Mouse (Mus musculus): ENCODE measurements around the gene Flrt1. TPM values are rescaled to one million over a fixed set of nuclear protein-coding genes. Genes with fewer than 3 reads are reported as not detected.

Flrt1 gene
- polyA plus RNA-seq, 1 experiment from 2014 or later: 3.5 TPM

DNA sequence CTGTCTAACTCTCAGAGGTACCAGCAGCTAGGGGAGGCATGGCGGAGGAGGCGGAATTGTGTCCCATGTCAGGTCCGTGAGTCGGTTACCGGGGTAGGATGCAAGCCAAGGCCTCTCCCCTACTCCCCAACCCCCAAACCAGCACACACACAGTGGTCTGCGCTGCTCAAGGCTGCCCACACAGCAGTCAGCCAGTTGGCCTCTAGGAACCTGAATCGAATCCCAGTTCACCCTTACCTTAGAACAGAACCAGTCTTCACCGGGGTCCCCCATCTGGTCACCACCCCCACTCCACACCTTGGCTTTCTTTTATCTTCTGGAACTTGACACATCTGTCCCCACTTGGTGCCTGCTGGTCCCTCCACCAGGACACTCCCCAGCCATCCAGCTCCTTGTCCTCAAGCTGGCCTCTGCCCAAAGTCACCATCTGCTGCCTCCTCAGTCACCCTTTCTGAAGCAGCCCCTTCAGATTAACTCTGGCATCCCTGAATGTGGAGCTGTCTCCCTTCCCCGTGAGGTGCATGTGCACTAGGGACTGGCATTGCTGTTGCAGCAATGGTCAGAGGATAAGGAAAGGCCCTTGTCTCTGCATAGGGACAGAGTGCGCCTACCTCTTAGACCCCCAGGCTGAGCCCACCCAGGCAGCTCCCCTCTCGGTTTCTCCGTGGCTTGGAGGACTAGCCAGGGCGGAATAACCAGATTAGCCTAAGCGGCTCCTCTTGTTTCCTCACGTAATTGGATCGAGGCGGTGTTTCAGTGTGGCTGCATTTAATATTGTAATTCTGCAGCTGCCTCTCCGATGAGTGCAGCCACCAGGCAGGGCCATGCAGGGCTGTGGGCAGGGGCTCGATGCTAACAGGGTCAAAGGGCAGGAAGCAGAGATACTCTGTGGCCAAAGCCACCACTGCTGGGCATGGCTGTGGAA is 23.3 kb upstream of the Flrt1 start:
- H3K27ac ChIP-seq: no peak overlapping the region
- no peak for ATAC-seq (ENCODE audit: insufficient read depth, low FRiP score, low read depth)
- H3K9me3 ChIP-seq: no peaks in the 10 kb centered on the region
- no peak overlapping the region for H3K4me3 ChIP-seq (replicated peaks)
- H3K36me3 ChIP-seq: no peaks in the 10 kb centered on the region
- H3K9ac ChIP-seq: no peak overlapping the region
- no peak overlapping the region for H3K4me2 ChIP-seq
- 0 out of 2 replicates have a peak, but pooled peaks cover 2% of the 10 kb centered on the region for H3K27me3 ChIP-seq (replicated peaks)
- peaks cover 2% of the 10 kb centered on the region for H3K4me1 ChIP-seq
- 67% methylated on average over 19 of the region's 19 CpGs for WGBS

DNA sequence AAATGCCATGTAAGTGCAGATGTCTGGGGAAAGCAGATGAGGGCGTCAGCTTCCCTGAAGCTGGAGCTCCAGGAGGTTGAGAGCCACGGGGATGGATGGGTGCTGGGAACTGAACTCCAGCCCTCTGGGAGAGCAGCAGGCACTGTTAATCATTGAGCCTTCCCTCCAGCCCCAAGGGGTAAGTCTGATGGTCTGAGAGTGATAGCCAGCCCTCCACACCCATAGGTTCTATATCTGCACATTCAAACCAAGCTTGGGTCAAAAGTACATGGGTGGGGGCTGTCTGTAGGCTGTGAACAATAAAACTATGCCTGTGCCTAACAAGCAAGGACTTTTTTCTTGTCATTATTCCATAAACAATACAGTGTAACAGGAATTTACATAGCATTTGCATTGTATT is 21.4 kb upstream of the Flrt1 start:
- Histone ChIP-seq H3K27ac (no peak overlapping the region), H3K36me3 (no peaks in the 10 kb centered on the region), H3K27me3 (replicated peaks) (0 out of 2 replicates have a peak, but pooled peaks cover 2% of the 10 kb centered on the region), H3K4me1 (peaks cover 10% of the 10 kb centered on the region), H3K9ac (no peak overlapping the region), H3K9me3 (no peaks in the 10 kb centered on the region), H3K4me2 (no peak overlapping the region), H3K4me3 (replicated peaks) (no peak overlapping the region)
- ATAC-seq (ENCODE audit: insufficient read depth, low FRiP score, low read depth): no peak
- WGBS: 46% methylated on average over 2 of the region's 2 CpGs

DNA sequence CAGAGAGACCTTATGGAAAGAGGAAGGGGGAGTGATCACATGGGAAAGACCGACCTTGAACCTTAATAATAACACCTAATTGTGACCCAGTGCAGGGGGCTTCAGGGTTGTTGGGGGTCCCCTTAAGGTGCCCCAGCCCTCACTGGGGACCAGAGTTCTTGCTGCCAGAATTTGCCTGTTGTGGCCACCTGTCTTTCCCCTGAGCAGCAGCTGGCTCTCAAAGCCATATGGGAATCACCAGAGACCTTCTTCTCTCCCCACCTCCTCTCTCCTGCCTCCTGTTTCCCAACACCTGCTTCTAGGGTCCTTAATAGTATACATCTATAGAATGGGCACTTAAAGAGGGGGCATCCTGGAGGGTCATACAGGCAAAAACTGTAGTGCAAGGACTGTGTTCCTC is 20.7 kb upstream of the Flrt1 start:
- Histone ChIP-seq H3K4me3 (replicated peaks) (no peak overlapping the region), H3K36me3 (no peaks in the 10 kb centered on the region), H3K9me3 (no peaks in the 10 kb centered on the region), H3K4me2 (no peak overlapping the region), H3K27ac (no peak overlapping the region), H3K9ac (no peak overlapping the region), H3K27me3 (replicated peaks) (0 out of 2 replicates have a peak, but pooled peaks cover 2% of the 10 kb centered on the region), H3K4me1 (peaks cover 14% of the 10 kb centered on the region)
- WGBS: 65% methylated on average over 1 of the region's 1 CpGs
- ATAC-seq (ENCODE audit: insufficient read depth, low FRiP score, low read depth): no peak

DNA sequence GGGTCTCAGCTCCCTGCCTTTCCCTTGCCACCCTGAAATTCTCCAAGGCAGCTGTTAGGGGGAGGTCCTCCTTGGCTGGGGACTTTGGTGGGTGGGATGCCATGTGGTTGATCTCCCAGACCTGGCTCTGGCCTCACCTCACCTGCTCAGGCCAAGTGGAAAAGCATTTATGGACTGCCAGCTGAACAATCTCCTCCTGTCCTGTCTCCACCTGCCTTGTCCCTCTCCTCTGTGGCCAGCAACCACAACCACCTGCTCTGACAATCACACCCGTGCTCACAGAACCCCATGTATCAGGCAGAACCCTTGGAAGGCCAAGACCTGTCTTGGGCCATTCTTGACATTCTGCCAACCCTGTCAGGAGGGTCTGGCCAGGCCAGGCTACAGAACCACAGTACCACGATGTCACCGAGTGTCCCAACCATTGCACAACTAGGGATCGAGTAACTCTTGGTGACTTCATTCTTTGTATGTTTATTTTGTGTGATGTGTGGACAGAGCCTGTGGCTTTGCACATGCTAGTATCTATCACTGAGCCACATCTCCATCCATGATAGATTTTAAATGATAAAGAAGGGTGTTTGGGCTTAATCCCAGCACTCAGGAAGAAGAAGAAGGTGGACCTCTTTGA is 20.1 kb upstream of the Flrt1 start:
- no peak overlapping the region for H3K4me2 ChIP-seq
- no peaks in the 10 kb centered on the region for H3K9me3 ChIP-seq
- 0 out of 2 replicates have a peak, but pooled peaks cover 2% of the 10 kb centered on the region for H3K27me3 ChIP-seq (replicated peaks)
- H3K9ac ChIP-seq: no peak overlapping the region
- WGBS: 71% methylated on average over 4 of the region's 4 CpGs
- ATAC-seq (ENCODE audit: insufficient read depth, low FRiP score, low read depth): no peak
- no peak overlapping the region for H3K4me3 ChIP-seq (replicated peaks)
- H3K27ac ChIP-seq: no peak overlapping the region
- no peaks in the 10 kb centered on the region for H3K36me3 ChIP-seq
- H3K4me1 ChIP-seq: peaks cover 14% of the 10 kb centered on the region

DNA sequence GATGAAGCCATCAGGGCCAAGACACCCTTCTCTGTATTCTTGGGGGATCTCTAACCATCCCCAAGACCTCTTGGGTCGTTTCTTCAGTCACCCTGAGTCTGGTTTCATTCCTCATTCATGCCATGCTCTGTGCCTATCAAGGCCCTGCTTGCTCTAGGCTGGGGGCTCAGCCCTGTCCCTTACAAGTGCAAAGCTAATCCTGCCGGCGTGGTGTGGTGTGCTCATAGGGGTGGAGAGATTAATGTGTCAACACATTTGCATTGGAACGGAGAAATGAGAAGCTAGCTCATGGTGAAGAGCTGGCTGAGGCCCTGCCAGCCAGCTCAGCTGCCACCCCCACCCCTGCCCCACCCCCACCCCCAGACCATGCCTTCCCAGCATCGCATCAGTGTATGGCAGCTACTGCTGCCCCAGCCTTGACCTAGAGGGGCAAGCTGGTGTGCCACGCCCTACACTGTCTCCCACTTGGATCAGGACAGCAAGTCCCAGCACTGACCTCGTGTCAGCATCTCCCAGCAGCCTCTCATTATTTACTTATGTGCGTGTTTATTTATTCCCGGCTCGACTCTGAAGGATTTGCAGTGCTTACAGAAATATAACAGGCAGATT is 17.3 kb upstream of the Flrt1 start:
- no peak overlapping the region for H3K9ac ChIP-seq
- peak overlapping the region; percentile 26; the same call in 1 of the 2 replicates for H3K27ac ChIP-seq
- H3K9me3 ChIP-seq: no peaks in the 10 kb centered on the region
- H3K4me1 ChIP-seq: peaks cover 14% of the 10 kb centered on the region
- no peaks in the 10 kb centered on the region for H3K36me3 ChIP-seq
- H3K4me2 ChIP-seq: 0 out of 2 replicates have a peak overlapping the region, but pooled peaks have one; percentile 3
- 21% methylated on average over 10 of the region's 10 CpGs for WGBS
- no peak for ATAC-seq (ENCODE audit: insufficient read depth, low FRiP score, low read depth)
- H3K27me3 ChIP-seq (replicated peaks): 0 out of 2 replicates have a peak, but pooled peaks cover 2% of the 10 kb centered on the region
- no peak overlapping the region for H3K4me3 ChIP-seq (replicated peaks)

DNA sequence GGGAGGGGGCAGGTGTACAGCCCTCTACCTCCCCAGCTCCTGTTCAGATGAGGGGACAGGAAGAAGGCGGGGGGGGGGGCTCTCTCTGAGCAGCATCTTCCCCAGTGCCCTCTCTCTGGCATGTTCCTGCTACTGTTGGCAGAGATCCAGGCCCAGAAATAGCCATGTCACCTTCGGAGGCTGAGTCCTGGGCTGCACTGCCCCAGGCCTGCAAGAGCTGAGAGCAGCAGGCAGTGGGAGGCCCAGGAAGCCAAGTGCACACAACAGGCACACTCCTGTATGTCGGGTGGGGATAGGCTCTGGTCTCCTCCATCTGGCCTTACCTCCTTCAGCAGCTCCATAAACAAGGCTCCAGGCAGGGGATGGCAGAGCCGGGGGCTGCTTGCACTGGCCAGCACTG is 16.7 kb upstream of the Flrt1 start:
- ATAC-seq (ENCODE audit: insufficient read depth, low FRiP score, low read depth): peak; percentile 25; the same call in 1 of the 2 replicates
- Histone ChIP-seq H3K4me2 (0 out of 2 replicates have a peak overlapping the region, but pooled peaks have one; percentile 3), H3K4me1 (peaks cover 18% of the 10 kb centered on the region), H3K36me3 (no peaks in the 10 kb centered on the region), H3K27me3 (replicated peaks) (0 out of 2 replicates have a peak, but pooled peaks cover 2% of the 10 kb centered on the region), H3K27ac (peak overlapping the region; percentile 26; the same call in 1 of the 2 replicates), H3K9ac (no peak overlapping the region), H3K9me3 (no peaks in the 10 kb centered on the region), H3K4me3 (replicated peaks) (no peak overlapping the region)
- 46% methylated on average over 4 of the region's 4 CpGs for WGBS

DNA sequence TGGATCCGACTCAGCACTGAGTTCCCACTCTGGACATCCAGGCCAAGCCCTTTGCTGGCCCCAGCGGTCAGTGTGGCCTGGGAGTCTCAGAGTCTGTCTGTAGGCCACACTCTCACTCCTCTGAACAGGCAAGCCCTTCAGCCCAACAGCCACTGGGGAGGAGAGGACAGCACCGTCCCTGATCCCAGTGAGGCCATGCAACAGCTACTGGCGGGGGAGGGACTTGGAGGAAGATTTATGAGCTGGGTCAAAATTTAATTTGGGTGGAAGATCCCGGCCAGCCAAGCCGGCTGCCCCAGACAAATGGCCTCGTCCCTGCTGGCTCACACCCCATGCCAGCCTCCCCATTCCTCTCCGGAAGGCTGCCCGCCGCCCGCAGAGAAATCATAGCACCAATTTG is 15.7 kb upstream of the Flrt1 start:
- H3K9me3 ChIP-seq: no peaks in the 10 kb centered on the region
- H3K4me1 ChIP-seq: peaks cover 18% of the 10 kb centered on the region
- no peak overlapping the region for H3K4me3 ChIP-seq (replicated peaks)
- H3K27ac ChIP-seq: no peak overlapping the region
- H3K9ac ChIP-seq: no peak overlapping the region
- 53% methylated on average over 11 of the region's 11 CpGs for WGBS
- 0 out of 2 replicates have a peak, but pooled peaks cover 2% of the 10 kb centered on the region for H3K27me3 ChIP-seq (replicated peaks)
- no peak overlapping the region for H3K4me2 ChIP-seq
- 0 out of 2 replicates have a peak, but pooled peaks have one; percentile 12 for ATAC-seq (ENCODE audit: insufficient read depth, low FRiP score, low read depth)
- no peaks in the 10 kb centered on the region for H3K36me3 ChIP-seq

DNA sequence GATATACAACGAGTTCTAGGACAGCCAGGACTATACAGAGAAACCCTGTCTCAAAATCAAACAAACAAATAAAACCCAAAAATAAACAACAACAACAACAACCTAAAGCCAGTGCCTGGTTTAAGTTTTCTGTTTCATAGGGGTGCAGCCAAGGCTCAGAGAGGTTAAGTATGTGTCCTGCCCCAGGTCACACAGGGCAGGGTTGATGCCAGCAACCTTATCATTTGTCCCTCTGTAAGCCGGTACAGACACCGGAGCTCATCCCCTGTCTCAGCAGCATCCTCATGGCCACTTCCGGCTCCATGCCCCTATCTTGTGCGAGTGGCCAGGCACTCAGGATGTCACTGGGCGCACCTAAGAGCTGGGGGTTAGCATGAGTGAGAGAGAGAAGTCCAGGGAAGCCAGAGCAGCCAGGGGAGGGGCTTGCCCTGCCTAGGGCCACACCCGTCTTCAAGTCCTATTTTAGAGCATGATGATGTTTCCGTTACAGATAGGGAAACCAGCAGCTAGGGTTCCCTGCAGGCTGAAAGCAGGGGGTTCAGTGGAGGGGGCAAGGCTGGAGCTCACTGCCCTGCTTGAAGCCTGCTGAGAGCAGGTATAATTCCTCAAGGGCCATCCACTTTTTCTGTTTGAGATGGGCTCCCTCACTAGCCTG is 12.3 kb upstream of the Flrt1 start:
- peaks cover 20% of the 10 kb centered on the region for H3K4me1 ChIP-seq
- H3K4me2 ChIP-seq: no peak overlapping the region
- ATAC-seq (ENCODE audit: insufficient read depth, low FRiP score, low read depth): no peak
- H3K36me3 ChIP-seq: no peaks in the 10 kb centered on the region
- H3K4me3 ChIP-seq (replicated peaks): no peak overlapping the region
- 64% methylated on average over 8 of the region's 8 CpGs for WGBS
- H3K9me3 ChIP-seq: no peaks in the 10 kb centered on the region
- H3K27ac ChIP-seq: no peak overlapping the region
- H3K27me3 ChIP-seq (replicated peaks): no peaks in the 10 kb centered on the region
- H3K9ac ChIP-seq: no peak overlapping the region

DNA sequence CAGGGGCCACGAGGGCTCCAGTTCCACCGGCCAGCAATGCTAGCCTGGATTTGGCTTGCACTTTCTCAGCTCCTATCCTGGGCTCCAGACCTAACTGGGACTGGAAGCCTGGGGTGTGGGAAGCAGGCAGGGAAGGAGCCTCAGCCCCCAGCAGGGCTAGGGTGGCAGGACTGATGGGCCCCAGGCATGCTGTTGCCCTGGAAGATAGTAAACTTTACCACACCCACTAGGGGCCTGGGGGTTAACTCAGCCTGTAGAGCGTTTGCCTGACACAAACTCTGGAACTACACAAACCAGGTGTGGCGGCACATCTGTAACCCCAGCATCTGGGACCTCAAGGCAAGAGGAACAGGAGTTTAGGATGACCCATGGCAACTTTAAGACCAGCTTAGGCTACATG is 11.6 kb upstream of the Flrt1 start:
- Histone ChIP-seq H3K4me1 (peaks cover 14% of the 10 kb centered on the region; the same call in 1 of the 2 replicates), H3K27ac (no peak overlapping the region), H3K4me3 (replicated peaks) (no peak overlapping the region), H3K9ac (no peak overlapping the region), H3K27me3 (replicated peaks) (no peaks in the 10 kb centered on the region), H3K4me2 (no peak overlapping the region), H3K36me3 (no peaks in the 10 kb centered on the region), H3K9me3 (no peaks in the 10 kb centered on the region)
- ATAC-seq (ENCODE audit: insufficient read depth, low FRiP score, low read depth): 0 out of 2 replicates have a peak, but pooled peaks have one; percentile 38
- WGBS: 46% methylated on average over 4 of the region's 4 CpGs

DNA sequence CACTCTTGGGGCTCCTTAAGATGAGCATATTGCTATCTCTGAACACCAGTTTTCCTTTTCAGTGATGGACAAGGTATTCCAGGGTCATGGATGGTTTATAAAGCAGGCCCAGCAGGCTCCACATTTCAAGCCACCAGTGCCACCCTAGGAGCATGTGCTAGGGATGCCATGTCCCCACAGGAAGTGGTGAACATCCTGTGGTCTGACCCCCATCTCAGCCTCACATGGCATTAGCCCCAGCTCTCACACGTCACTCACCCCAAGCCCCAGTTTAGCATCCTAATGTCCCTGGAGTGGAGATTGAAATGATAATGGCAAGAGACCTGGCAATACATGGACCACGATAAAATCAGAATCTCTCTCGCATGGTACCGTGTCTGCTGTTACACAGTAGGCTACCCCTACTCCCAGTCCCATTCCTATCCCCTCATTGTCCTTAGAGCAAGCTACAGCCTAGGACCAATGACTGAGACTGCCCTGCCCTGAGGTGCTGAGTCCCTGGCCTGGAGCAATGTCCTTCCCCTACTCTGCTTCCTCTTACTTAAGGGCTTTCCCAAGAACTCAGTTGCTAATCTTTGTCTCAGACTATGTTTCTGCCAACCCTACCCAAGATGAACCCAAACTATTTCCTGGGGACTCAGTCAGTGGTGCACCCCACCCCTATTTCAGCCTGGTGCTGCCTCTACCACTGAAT is 10.7 kb upstream of the Flrt1 start:
- no peak for ATAC-seq (ENCODE audit: insufficient read depth, low FRiP score, low read depth)
- 87% methylated on average over 4 of the region's 4 CpGs for WGBS
- H3K27me3 ChIP-seq (replicated peaks): no peaks in the 10 kb centered on the region
- no peaks in the 10 kb centered on the region for H3K36me3 ChIP-seq
- H3K9ac ChIP-seq: no peak overlapping the region
- H3K4me1 ChIP-seq: peaks cover 8% of the 10 kb centered on the region; the same call in 1 of the 2 replicates
- no peak overlapping the region for H3K27ac ChIP-seq
- no peak overlapping the region for H3K4me2 ChIP-seq
- H3K9me3 ChIP-seq: no peaks in the 10 kb centered on the region
- no peak overlapping the region for H3K4me3 ChIP-seq (replicated peaks)

DNA sequence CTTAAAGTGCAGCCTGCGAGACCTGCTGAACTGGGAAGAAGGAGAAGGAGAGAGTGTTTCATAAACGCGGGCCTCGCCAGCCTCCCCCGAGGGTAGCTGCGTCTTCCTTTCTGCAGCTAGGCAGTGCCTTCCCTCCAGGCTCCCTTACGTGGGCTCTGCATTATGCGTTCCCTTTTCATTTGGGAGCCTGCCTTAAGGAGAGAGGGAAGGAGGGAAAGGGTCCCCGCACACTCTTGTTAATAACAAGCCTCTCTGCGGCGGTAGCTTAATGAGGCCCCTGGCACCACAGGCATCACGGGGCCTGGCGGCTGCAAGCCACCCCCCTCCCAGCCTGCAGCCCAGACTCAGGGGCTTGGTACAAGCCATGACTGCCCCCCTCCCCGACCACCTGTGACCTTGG is 8.0 kb upstream of the Flrt1 start:
- Histone ChIP-seq H3K4me1 (peaks cover 24% of the 10 kb centered on the region), H3K27me3 (replicated peaks) (no peaks in the 10 kb centered on the region), H3K4me3 (replicated peaks) (no peak overlapping the region), H3K36me3 (no peaks in the 10 kb centered on the region), H3K27ac (0 out of 2 replicates have a peak overlapping the region, but pooled peaks have one; percentile 3), H3K4me2 (no peak overlapping the region), H3K9me3 (no peaks in the 10 kb centered on the region), H3K9ac (no peak overlapping the region)
- no peak for ATAC-seq (ENCODE audit: insufficient read depth, low FRiP score, low read depth)
- 47% methylated on average over 14 of the region's 14 CpGs for WGBS
